Mouse (Mus musculus): ENCODE measurements around the gene Olfr698. TPM values are rescaled to one million over a fixed set of nuclear protein-coding genes. Genes with fewer than 3 reads are reported as not detected.

Olfr698 gene
- not detected for polyA plus RNA-seq (2015; fragmentation: Illumina TruSeq; extraction: RNeasy Lipid Tissue Mini Kit (QIAGEN cat#74804); ENCODE audit: low read depth, low replicate concordance)

DNA sequence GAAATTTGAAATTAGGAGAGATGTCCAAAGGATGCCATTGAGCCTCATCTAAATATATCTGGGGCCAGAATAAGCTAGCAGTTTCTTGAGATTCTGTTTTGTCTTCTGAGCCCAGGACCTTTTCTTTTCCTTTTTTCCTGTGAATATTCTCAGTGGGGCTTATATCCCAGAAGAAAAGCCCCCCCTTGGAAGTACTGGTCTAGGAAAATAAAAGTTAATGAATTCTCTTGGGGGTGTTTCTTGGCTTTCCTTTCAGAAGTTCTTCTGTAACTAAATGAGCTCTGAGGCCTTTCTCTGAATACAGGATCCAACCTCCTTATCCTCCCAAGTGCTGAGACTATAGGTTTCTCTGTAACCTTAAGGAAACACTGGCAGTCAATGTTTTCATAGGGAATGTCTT lies at the start of gene Olfr698:
Olfr698 (minus strand) TSS at position 101 of the 400 bp plus-strand sequence.

DNA sequence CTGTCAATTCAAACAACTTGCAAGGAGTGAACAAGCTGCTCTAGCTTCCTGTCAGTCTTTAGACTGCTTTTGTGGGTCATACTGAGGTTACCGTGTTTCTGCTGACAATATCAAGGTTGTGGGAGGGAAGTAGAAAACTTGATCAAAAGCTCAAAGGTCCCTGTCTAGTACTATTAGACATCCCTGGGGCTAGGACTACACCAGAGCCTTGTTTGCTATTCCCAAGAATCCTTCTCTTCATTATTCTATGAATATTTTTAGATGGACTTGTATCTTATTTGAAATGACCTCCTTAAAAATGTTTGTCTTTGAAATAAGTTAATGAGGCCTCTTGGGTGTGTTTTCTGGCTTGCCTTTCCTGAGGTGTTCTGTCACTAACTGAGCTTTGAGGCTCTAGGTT lies 37.9 kb upstream of the Olfr698 start, which contains the start of gene Olfr699:
Olfr699 (minus strand) TSS at position 101 of the 400 bp plus-strand sequence.

GRCm38 (mm10) chr7:106742343-106742742 lies 12.9 kb downstream of the Olfr698 start, which contains the start of gene Olfr697:
Olfr697 (minus strand) TSS chr7:106742443.

GRCm38 (mm10) chr7:106716296-106716695 lies 38.9 kb downstream of the Olfr698 start, which contains the start of gene Olfr695:
Olfr695 (minus strand) TSS chr7:106716396.

Other genes with a start within 250 kb of the Olfr698 start
- not detected for gene Olfr693, start 74.8 kb downstream of the Olfr698 start, polyA plus RNA-seq (2015; fragmentation: Illumina TruSeq; extraction: RNeasy Lipid Tissue Mini Kit (QIAGEN cat#74804); ENCODE audit: low read depth, low replicate concordance)
- gene Olfr694, start 63.6 kb downstream of the Olfr698 start, polyA plus RNA-seq (2015; fragmentation: Illumina TruSeq; extraction: RNeasy Lipid Tissue Mini Kit (QIAGEN cat#74804); ENCODE audit: low read depth, low replicate concordance): not detected
- not detected for gene Olfr695, start 39.0 kb downstream of the Olfr698 start, polyA plus RNA-seq (2015; fragmentation: Illumina TruSeq; extraction: RNeasy Lipid Tissue Mini Kit (QIAGEN cat#74804); ENCODE audit: low read depth, low replicate concordance)
- not detected for gene Olfr697, start 13.0 kb downstream of the Olfr698 start, polyA plus RNA-seq (2015; fragmentation: Illumina TruSeq; extraction: RNeasy Lipid Tissue Mini Kit (QIAGEN cat#74804); ENCODE audit: low read depth, low replicate concordance)
- gene Olfr699, start 37.8 kb upstream of the Olfr698 start, polyA plus RNA-seq (2015; fragmentation: Illumina TruSeq; extraction: RNeasy Lipid Tissue Mini Kit (QIAGEN cat#74804); ENCODE audit: low read depth, low replicate concordance): not detected
- not detected for gene Olfr700, start 53.4 kb upstream of the Olfr698 start, polyA plus RNA-seq (2015; fragmentation: Illumina TruSeq; extraction: RNeasy Lipid Tissue Mini Kit (QIAGEN cat#74804); ENCODE audit: low read depth, low replicate concordance)
- gene Olfr701, start 58.7 kb upstream of the Olfr698 start, polyA plus RNA-seq (2015; fragmentation: Illumina TruSeq; extraction: RNeasy Lipid Tissue Mini Kit (QIAGEN cat#74804); ENCODE audit: low read depth, low replicate concordance): not detected
- not detected for gene Olfr702, start 78.5 kb upstream of the Olfr698 start, polyA plus RNA-seq (2015; fragmentation: Illumina TruSeq; extraction: RNeasy Lipid Tissue Mini Kit (QIAGEN cat#74804); ENCODE audit: low read depth, low replicate concordance)
- gene Olfr703, start 88.0 kb upstream of the Olfr698 start, polyA plus RNA-seq (2015; fragmentation: Illumina TruSeq; extraction: RNeasy Lipid Tissue Mini Kit (QIAGEN cat#74804); ENCODE audit: low read depth, low replicate concordance): not detected
- gene Olfr704, start 107.8 kb upstream of the Olfr698 start, polyA plus RNA-seq (2015; fragmentation: Illumina TruSeq; extraction: RNeasy Lipid Tissue Mini Kit (QIAGEN cat#74804); ENCODE audit: low read depth, low replicate concordance): not detected
- not detected for gene Olfr705, start 121.5 kb upstream of the Olfr698 start, polyA plus RNA-seq (2015; fragmentation: Illumina TruSeq; extraction: RNeasy Lipid Tissue Mini Kit (QIAGEN cat#74804); ENCODE audit: low read depth, low replicate concordance)
- not detected for gene Olfr706, start 132.8 kb upstream of the Olfr698 start, polyA plus RNA-seq (2015; fragmentation: Illumina TruSeq; extraction: RNeasy Lipid Tissue Mini Kit (QIAGEN cat#74804); ENCODE audit: low read depth, low replicate concordance)
- gene Olfr707, start 145.8 kb upstream of the Olfr698 start, polyA plus RNA-seq (2015; fragmentation: Illumina TruSeq; extraction: RNeasy Lipid Tissue Mini Kit (QIAGEN cat#74804); ENCODE audit: low read depth, low replicate concordance): not detected
- gene Olfr1532-ps1, start 152.6 kb upstream of the Olfr698 start, polyA plus RNA-seq (2015; fragmentation: Illumina TruSeq; extraction: RNeasy Lipid Tissue Mini Kit (QIAGEN cat#74804); ENCODE audit: low read depth, low replicate concordance): not detected
- gene Olfr709-ps1, start 176.8 kb upstream of the Olfr698 start, polyA plus RNA-seq (2015; fragmentation: Illumina TruSeq; extraction: RNeasy Lipid Tissue Mini Kit (QIAGEN cat#74804); ENCODE audit: low read depth, low replicate concordance): not detected
- gene Olfr710, start 192.9 kb upstream of the Olfr698 start, polyA plus RNA-seq (2015; fragmentation: Illumina TruSeq; extraction: RNeasy Lipid Tissue Mini Kit (QIAGEN cat#74804); ENCODE audit: low read depth, low replicate concordance): not detected
- gene Olfr6, start 208.5 kb upstream of the Olfr698 start, polyA plus RNA-seq (2015; fragmentation: Illumina TruSeq; extraction: RNeasy Lipid Tissue Mini Kit (QIAGEN cat#74804); ENCODE audit: low read depth, low replicate concordance): not detected
- gene Olfr711, start 220.1 kb upstream of the Olfr698 start, polyA plus RNA-seq (2015; fragmentation: Illumina TruSeq; extraction: RNeasy Lipid Tissue Mini Kit (QIAGEN cat#74804); ENCODE audit: low read depth, low replicate concordance): not detected

Data from brain, adult 10 weeks (tissue).